Mouse (Mus musculus) bone marrow macrophage, adult 2 months (primary cell): ENCODE data around the gene Sec14l4.

ENCODE experiments used
- CTCF ChIP-seq: IDR thresholded peaks from 2 replicates; pipeline ENCODE4 v1.5.1; 2012; ENCODE audit warnings: low read depth, mild to moderate bottlenecking, low read length, moderate library complexity
- POLR2A ChIP-seq: IDR thresholded peaks from 2 replicates; pipeline ENCODE4 v1.6.1; 2012; ENCODE audit warnings: mild to moderate bottlenecking, low read depth, low read length, borderline replicate concordance

DNA sequence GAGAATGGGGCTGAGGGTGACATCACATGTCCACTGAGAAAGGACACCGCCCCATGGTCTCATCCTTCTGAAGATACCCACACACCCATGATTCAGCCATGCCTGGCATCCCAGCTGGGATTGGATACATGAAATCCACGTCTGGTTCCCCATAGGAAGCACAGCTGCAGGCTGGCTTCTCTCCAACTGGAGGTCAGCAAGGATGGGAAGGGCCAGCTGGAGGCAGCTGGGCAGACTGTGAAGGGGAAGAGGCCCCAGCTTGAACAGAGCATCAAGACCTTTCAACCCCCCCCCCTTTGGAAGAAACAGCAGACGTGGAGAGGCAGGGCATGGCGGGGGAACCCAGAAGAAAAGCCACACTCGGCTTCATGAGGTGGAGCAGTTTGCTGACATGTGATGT lies 15.3 kb downstream of the Sec14l4 start:
- TF ChIP-seq POLR2A (no peak), CTCF (no peak)
